Mouse (Mus musculus): ENCODE measurements around the gene Gm17304. TPM values are rescaled to one million over a fixed set of nuclear protein-coding genes. Genes with fewer than 3 reads are reported as not detected.
A peak's percentile ranks its signal among the peaks of the same experiment; 100 is the strongest.

The Gm17304 gene
- not detected in 2 replicates for polyA plus RNA-seq (2015; fragmentation: Nextera tagmentation; extraction: Ambion mirVana)

DNA sequence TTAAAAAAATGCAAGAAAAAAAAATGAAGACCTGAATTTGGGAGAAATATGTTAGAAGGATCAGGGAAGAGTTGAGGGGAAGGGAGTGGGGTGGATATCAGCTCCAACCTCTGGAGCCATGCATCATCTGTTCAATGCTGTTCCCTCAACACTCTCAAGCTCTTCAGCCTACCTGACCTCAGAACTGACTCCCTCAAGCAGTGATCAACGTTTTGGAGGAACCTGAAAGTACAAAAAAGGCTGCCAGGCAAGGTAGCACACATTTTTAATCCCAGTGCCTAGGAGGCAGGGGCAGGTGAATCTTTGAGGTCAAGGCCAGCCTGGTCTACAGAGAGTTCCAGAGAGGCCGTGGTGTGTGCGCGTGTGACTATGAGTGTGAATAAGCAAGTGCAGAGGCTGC lies at the start of gene Gm17304:
Gene Gm17304, plus strand, starts transcription at position 301 of the 400 bp plus-strand sequence.
- H3K27me3 ChIP-seq (ENCODE audit: control insufficient read depth, insufficient read depth, low read depth, low read length) = no peaks in the 10 kb centered on the region
- no peaks in the 10 kb centered on the region for H3K4me1 ChIP-seq (ENCODE audit: control insufficient read depth, insufficient read depth, low read length)
- no peak within 1 kb of the TSS for H3K27ac ChIP-seq (ENCODE audit: low read length)
- H3K4me2 ChIP-seq (ENCODE audit: low read length) = no peak within 1 kb of the TSS
- H3K9me3 ChIP-seq (replicated peaks; ENCODE audit: control insufficient read depth, low read length, poor library complexity, severe bottlenecking) = no peaks in the 10 kb centered on the region
- no peak within 1 kb of the TSS for H3K4me3 ChIP-seq (ENCODE audit: low read depth, low read length)
- no peak for ATAC-seq
- no peaks in the 10 kb centered on the region for H3K36me3 ChIP-seq (ENCODE audit: control insufficient read depth, insufficient read depth, low read length)
- WGBS = 93% methylated on average over 4 of the region's 4 CpGs
- no peak within 1 kb of the TSS for H3K9ac ChIP-seq (ENCODE audit: low read depth, low read length)

DNA sequence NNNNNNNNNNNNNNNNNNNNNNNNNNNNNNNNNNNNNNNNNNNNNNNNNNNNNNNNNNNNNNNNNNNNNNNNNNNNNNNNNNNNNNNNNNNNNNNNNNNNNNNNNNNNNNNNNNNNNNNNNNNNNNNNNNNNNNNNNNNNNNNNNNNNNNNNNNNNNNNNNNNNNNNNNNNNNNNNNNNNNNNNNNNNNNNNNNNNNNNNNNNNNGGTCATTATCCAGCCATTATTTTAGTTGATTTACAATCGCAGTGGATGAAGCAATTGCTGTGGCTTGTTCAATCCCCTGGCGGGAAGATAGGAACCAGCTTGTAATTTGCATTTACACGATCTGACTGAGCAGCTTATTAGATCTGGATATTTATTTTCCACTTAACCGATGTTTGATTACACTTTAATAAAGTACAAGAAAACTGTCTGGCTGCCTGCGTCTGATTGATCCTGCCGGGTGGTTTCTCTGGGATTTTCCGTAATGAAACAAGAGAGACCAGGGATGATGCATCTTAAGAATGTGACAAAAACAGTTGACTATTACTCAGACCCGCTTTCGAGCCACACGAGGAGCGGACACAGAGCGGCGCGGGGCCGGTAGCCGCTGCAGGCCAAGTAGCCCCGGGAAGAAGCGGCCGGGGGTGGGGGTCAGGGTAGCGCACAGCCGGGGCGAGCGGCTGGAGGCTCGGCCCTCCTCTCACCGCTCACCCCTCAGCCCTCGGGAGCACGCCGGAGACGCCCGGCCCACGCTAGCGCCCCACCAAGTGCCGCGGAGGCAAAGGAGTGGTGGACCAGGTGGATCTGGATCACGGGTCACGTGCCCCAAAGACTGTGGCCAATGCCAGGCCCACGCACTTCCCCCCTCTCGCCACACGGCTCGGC lies 48.0 kb upstream of the Gm17304 start:
- H3K9ac ChIP-seq (ENCODE audit: low read depth, low read length) = peak overlapping the region; percentile 60
- H3K4me1 ChIP-seq (ENCODE audit: control insufficient read depth, insufficient read depth, low read length) = peaks cover 33% of the 10 kb centered on the region; the same call in 1 of the 2 replicates
- peak overlapping the region; percentile 38 for H3K4me3 ChIP-seq (ENCODE audit: low read depth, low read length)
- H3K27me3 ChIP-seq (ENCODE audit: control insufficient read depth, insufficient read depth, low read depth, low read length) = peaks cover 35% of the 10 kb centered on the region
- H3K9me3 ChIP-seq (replicated peaks; ENCODE audit: control insufficient read depth, low read length, poor library complexity, severe bottlenecking) = no peaks in the 10 kb centered on the region
- WGBS = 2% methylated on average over 33 of the region's 40 CpGs
- no peaks in the 10 kb centered on the region for H3K36me3 ChIP-seq (ENCODE audit: control insufficient read depth, insufficient read depth, low read length)
- H3K4me2 ChIP-seq (ENCODE audit: low read length) = peak overlapping the region; percentile 68
- peak overlapping the region; percentile 59 for H3K27ac ChIP-seq (ENCODE audit: low read length)
- ATAC-seq = peak; percentile 40; the same call in 1 of the 2 replicates

DNA sequence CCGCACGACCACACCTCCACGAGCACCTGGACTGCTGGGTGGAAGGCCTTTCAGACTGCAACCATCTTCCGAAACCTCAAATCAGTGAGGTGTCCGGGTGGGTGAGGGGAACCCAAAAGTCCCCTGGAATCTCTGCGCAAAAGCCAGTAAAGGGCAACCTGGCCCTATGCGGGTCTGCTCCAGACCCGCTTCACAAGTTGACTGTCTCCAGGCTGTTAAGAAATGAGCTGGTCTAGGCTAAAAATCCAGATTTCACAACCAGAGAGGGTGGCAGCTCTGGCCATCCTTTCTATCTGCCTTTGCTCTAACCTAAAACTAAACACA lies 47.4 kb upstream of the Gm17304 start:
- H3K9me3 ChIP-seq (replicated peaks; ENCODE audit: control insufficient read depth, low read length, poor library complexity, severe bottlenecking) = no peaks in the 10 kb centered on the region
- H3K4me3 ChIP-seq (ENCODE audit: low read depth, low read length) = peak overlapping the region; percentile 38
- peak overlapping the region; percentile 68 for H3K4me2 ChIP-seq (ENCODE audit: low read length)
- no peaks in the 10 kb centered on the region for H3K36me3 ChIP-seq (ENCODE audit: control insufficient read depth, insufficient read depth, low read length)
- ATAC-seq = 0 out of 2 replicates have a peak, but pooled peaks have one; percentile 2
- WGBS = 9% methylated on average over 8 of the region's 8 CpGs
- peak overlapping the region; percentile 59 for H3K27ac ChIP-seq (ENCODE audit: low read length)
- H3K9ac ChIP-seq (ENCODE audit: low read depth, low read length) = peak overlapping the region; percentile 60
- peaks cover 33% of the 10 kb centered on the region; the same call in 1 of the 2 replicates for H3K4me1 ChIP-seq (ENCODE audit: control insufficient read depth, insufficient read depth, low read length)
- H3K27me3 ChIP-seq (ENCODE audit: control insufficient read depth, insufficient read depth, low read depth, low read length) = peaks cover 32% of the 10 kb centered on the region

DNA sequence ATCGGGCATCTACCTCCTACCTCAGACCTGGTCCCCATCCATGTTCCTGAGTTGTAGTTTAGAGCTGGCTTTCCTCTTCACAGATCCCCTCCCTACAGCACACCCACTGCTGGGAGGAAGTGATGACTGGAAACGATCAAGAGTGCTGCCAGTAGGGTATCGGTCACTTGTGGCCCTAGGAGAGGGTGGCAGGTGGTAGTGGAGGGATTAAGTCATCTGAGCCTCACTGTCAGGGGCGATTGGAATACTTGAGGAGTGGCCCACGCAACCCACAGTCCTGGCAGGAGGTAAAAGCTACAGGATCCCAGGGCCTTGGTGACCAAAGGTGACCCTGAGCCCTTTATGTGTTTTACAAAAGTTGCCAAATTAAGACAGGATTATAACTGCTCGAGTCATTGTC lies 42.9 kb upstream of the Gm17304 start:
- Histone ChIP-seq H3K4me3 (ENCODE audit: low read depth, low read length) (no peak overlapping the region), H3K9ac (ENCODE audit: low read depth, low read length) (no peak overlapping the region), H3K4me2 (ENCODE audit: low read length) (no peak overlapping the region), H3K9me3 (replicated peaks; ENCODE audit: control insufficient read depth, low read length, poor library complexity, severe bottlenecking) (no peaks in the 10 kb centered on the region), H3K36me3 (ENCODE audit: control insufficient read depth, insufficient read depth, low read length) (no peaks in the 10 kb centered on the region), H3K27ac (ENCODE audit: low read length) (no peak overlapping the region), H3K27me3 (ENCODE audit: control insufficient read depth, insufficient read depth, low read depth, low read length) (peaks cover 37% of the 10 kb centered on the region), H3K4me1 (ENCODE audit: control insufficient read depth, insufficient read depth, low read length) (peaks cover 17% of the 10 kb centered on the region; the same call in 1 of the 2 replicates)
- no peak for ATAC-seq
- WGBS = 19% methylated on average over 6 of the region's 6 CpGs

DNA sequence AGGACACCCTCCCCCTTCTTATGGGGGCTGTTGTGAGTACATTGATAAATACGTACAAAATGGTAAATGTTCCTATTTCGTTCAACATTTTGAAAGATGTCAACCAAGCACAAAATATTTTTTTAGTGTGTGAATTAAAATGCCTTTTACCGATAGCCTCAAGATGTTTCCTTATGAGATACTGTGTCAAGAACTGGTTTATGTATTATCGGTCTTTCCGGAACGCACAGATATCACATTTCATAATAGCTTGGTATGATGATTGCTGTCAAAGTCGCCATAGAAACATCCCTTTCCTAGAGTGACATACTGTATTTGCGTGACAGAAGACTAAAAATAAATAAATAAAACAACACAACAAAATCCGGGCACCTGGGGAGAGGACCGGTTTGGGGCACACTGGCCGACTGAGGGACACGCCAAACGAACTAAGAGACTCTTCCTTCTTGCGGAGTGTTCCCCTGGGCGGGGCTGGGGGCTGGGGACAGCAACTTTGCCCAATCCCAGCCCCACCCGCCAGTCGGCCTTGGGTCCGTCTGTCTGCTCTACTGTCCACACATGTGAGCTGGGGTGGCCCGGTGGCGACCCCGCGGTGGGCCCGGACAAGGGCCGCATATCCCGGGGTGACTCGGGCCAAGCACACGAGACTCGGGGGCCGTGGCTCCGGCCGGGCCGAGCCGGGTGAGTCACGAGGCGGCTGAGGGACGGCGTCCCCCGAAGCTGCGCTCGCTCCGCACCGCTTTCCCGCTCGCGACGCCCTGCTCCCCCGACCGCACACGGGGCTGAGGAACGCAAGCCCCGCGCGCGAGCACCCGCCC lies 34.9 kb upstream of the Gm17304 start:
- WGBS = 4% methylated on average over 54 of the region's 55 CpGs
- ATAC-seq = peak; percentile 74
- H3K9ac ChIP-seq (ENCODE audit: low read depth, low read length) = peak overlapping the region; percentile 81
- peak overlapping the region; percentile 59 for H3K4me3 ChIP-seq (ENCODE audit: low read depth, low read length)
- H3K27me3 ChIP-seq (ENCODE audit: control insufficient read depth, insufficient read depth, low read depth, low read length) = peaks cover 6% of the 10 kb centered on the region
- no peaks in the 10 kb centered on the region for H3K36me3 ChIP-seq (ENCODE audit: control insufficient read depth, insufficient read depth, low read length)
- H3K4me2 ChIP-seq (ENCODE audit: low read length) = peak overlapping the region; percentile 96
- H3K9me3 ChIP-seq (replicated peaks; ENCODE audit: control insufficient read depth, low read length, poor library complexity, severe bottlenecking) = no peaks in the 10 kb centered on the region
- peaks cover 6% of the 10 kb centered on the region for H3K4me1 ChIP-seq (ENCODE audit: control insufficient read depth, insufficient read depth, low read length)
- H3K27ac ChIP-seq (ENCODE audit: low read length) = peak overlapping the region; percentile 57

DNA sequence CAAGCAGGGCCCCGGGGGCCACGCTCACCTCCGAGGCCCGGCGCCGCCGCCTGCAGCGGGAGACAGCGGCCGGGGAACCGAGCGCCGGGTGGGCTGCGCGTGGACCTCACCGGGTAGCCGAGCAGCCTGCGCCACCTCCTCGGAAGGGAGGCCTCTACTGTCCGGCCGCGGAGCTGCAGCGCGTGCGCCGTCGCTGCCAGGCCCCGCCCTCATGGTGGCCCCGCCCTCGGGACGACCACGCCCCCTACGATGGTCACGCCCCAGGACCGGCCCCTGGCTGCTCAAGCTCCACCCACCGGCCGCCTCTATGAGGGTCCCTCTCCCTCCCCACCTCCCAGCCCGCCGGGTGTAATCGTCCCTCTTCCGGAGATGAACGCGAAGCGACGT lies 34.3 kb upstream of the Gm17304 start:
- peak overlapping the region; percentile 57 for H3K27ac ChIP-seq (ENCODE audit: low read length)
- H3K27me3 ChIP-seq (ENCODE audit: control insufficient read depth, insufficient read depth, low read depth, low read length) = peaks cover 8% of the 10 kb centered on the region
- peak; percentile 90 for ATAC-seq
- H3K4me1 ChIP-seq (ENCODE audit: control insufficient read depth, insufficient read depth, low read length) = peaks cover 6% of the 10 kb centered on the region
- H3K4me2 ChIP-seq (ENCODE audit: low read length) = peak overlapping the region; percentile 96
- H3K9me3 ChIP-seq (replicated peaks; ENCODE audit: control insufficient read depth, low read length, poor library complexity, severe bottlenecking) = no peaks in the 10 kb centered on the region
- peak overlapping the region; percentile 81 for H3K9ac ChIP-seq (ENCODE audit: low read depth, low read length)
- under 1% methylated on average over 45 of the region's 45 CpGs for WGBS
- no peaks in the 10 kb centered on the region for H3K36me3 ChIP-seq (ENCODE audit: control insufficient read depth, insufficient read depth, low read length)
- H3K4me3 ChIP-seq (ENCODE audit: low read depth, low read length) = peak overlapping the region; percentile 59

DNA sequence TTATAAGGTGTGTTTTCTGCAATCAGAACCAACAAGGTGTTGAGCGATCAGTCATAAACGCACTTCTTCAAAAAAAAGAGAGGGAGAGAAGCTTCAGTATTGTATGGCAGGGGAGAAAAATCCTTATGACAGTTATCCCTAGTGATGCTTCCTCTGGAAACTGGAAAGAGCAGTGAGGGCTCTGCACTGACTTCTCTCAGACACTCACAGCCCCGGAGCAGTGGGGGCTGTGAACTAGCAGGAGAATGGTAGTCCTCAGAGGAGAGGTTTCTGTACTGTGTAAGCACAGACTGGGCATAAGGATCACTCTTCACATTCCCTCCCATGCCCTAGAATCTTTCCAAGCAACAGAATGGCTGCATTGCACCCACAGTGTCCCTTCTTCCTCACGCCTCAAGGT lies 33.8 kb upstream of the Gm17304 start:
- Histone ChIP-seq H3K36me3 (ENCODE audit: control insufficient read depth, insufficient read depth, low read length) (no peaks in the 10 kb centered on the region), H3K4me1 (ENCODE audit: control insufficient read depth, insufficient read depth, low read length) (peaks cover 6% of the 10 kb centered on the region), H3K4me3 (ENCODE audit: low read depth, low read length) (peak overlapping the region; percentile 59), H3K27me3 (ENCODE audit: control insufficient read depth, insufficient read depth, low read depth, low read length) (peaks cover 5% of the 10 kb centered on the region), H3K4me2 (ENCODE audit: low read length) (peak overlapping the region; percentile 96), H3K9ac (ENCODE audit: low read depth, low read length) (no peak overlapping the region), H3K27ac (ENCODE audit: low read length) (peak overlapping the region; percentile 17; the same call in 1 of the 2 replicates), H3K9me3 (replicated peaks; ENCODE audit: control insufficient read depth, low read length, poor library complexity, severe bottlenecking) (no peaks in the 10 kb centered on the region)
- peak; percentile 44 for ATAC-seq
- 20% methylated on average over 4 of the region's 4 CpGs for WGBS

DNA sequence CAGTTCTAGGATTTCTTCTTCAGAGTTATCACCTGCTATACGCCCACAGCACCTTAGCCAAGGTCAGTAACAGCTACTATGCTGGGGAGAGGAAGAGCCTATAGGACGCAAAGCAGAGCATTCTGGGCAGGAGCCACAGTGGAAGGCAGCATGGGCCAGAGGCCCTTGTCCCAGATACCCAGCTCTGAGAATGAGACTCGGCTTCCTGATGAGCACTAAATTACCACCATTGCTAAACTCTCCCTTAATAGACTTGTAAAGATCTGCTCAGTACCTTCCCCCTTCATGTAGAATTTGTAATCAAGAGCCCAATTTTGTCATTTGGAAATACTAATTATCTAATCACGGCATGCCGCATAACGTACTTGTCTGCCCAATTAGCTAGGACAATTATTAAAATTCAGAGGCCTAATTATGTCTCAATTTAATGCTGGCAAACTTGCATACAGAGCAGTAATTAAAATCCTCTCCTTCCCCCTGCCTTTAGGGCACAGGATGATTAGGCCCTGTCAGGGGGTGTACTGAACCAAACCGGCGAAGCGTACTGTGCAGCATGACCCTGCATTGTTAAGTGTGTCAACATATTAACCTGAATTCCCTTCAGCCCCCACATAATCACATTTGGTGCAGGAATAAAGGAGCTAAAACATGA lies 31.5 kb upstream of the Gm17304 start:
- H3K4me3 ChIP-seq (ENCODE audit: low read depth, low read length) = no peak overlapping the region
- peak; percentile 24; the same call in 1 of the 2 replicates for ATAC-seq
- H3K27ac ChIP-seq (ENCODE audit: low read length) = no peak overlapping the region
- no peak overlapping the region for H3K9ac ChIP-seq (ENCODE audit: low read depth, low read length)
- H3K27me3 ChIP-seq (ENCODE audit: control insufficient read depth, insufficient read depth, low read depth, low read length) = peaks cover 2% of the 10 kb centered on the region
- H3K36me3 ChIP-seq (ENCODE audit: control insufficient read depth, insufficient read depth, low read length) = no peaks in the 10 kb centered on the region
- no peak overlapping the region for H3K4me2 ChIP-seq (ENCODE audit: low read length)
- no peaks in the 10 kb centered on the region for H3K9me3 ChIP-seq (replicated peaks; ENCODE audit: control insufficient read depth, low read length, poor library complexity, severe bottlenecking)
- 40% methylated on average over 9 of the region's 9 CpGs for WGBS
- H3K4me1 ChIP-seq (ENCODE audit: control insufficient read depth, insufficient read depth, low read length) = peaks cover 6% of the 10 kb centered on the region
